Mouse (Mus musculus): ENCODE data around the gene Dqx1. TPM values are rescaled to one million over a fixed set of nuclear protein-coding genes. Genes with fewer than 3 reads are reported as not detected.

Gene Dqx1
- polyA plus RNA-seq, 1 experiment, result 0.84 TPM

DNA sequence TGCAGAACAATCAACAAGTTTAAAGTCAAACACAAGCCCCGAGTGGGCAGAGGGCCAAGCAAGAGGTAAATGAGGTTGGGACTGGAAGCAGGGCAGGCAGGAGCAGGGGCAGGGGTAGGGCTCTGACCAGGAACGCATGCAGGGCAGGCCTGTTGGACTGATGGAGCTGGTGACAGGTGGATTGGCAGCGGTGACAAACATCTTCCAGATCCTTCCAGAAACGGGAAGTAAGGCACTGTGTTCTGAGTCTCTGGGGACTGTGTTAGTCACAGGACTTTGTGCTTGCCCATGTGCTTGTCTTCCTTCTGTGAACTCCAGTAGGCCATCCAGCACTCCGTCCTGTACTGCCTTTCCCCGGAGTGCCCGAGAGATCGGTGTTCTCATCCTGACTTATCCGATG, 12.9 kb upstream of the Dqx1 start:
- no peak overlapping the region for H3K27ac ChIP-seq (ENCODE audit: insufficient read depth, low read length)
- TF ChIP-seq CTCF (IDR thresholded peaks at IDR 0.05; ENCODE audit: borderline replicate concordance, insufficient read depth, low read length), result no peak
- H3K4me3 ChIP-seq (ENCODE audit: insufficient read depth, low read length), result no peak overlapping the region
- no peaks in the 10 kb centered on the region; the same call in 1 of the 2 replicates for H3K4me1 ChIP-seq (ENCODE audit: control insufficient read depth, insufficient read depth, low read length)

DNA sequence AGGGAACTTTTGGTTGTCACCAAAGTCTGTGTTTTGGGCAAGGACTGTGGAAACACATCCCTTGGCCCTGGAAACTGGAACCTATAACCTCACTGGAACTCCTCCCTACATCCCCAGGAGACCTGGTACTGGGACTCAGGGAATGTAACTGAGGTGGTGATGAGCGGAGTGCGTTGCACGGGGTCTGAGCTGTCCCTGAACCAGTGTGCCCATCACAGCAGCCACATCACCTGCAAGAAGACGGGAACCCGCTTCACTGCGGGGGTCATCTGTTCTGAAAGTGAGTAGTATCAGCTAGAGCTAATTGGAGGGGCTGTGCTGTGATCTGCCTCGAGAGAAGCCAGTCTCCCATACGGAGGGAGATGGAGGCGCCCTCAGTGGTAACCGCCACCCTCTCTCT, 8.3 kb upstream of the Dqx1 start:
- no peak overlapping the region for H3K27ac ChIP-seq (ENCODE audit: insufficient read depth, low read length)
- no peaks in the 10 kb centered on the region for H3K4me1 ChIP-seq (ENCODE audit: control insufficient read depth, insufficient read depth, low read length)
- no peak overlapping the region for H3K4me3 ChIP-seq (ENCODE audit: insufficient read depth, low read length)
- no peak for TF ChIP-seq CTCF (IDR thresholded peaks at IDR 0.05; ENCODE audit: borderline replicate concordance, insufficient read depth, low read length)
- no peak for TF ChIP-seq POLR2A (IDR thresholded peaks at IDR 0.05; ENCODE audit: low read depth, low read length)

DNA sequence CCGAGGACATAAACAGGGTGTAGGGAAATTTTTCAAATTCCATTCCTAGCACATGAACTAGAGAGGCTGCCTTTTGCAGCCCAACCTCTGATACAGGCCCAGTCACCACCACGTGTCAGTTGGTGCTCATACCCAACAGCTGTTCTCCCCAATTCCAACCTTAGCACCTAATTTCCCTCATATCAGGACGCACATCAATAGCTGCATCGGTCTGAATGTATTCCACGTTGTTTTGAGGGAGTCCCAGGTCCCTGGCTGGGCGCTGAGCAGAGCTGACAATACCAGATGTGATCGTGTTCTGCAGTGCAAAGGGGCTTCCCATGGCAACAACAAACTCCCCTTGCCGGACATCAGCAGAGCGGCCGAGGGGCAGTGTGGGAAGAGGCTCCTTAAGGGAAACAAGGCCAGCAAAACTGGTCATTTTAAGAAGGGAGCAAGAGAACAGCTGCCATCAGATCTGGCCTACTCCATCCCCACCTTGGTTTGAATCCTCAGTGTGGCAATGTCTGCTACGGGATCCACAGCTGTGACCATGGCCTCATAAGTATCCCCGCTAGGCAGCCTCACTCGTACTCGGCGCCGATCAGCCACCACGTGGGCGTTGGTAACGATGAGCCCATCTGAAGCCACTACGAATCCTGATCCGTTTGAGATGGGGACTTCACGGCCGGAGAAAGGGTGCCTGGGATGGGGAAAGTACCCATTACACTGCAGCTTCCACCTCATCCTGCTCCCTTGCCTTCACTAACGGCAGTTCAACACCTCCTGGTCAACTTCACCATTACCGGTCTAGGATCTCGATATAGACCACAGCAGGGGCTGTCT, 4.3 kb upstream of the Dqx1 start:
- peaks cover 5% of the 10 kb centered on the region for H3K4me1 ChIP-seq (ENCODE audit: control insufficient read depth, insufficient read depth, low read length)
- H3K4me3 ChIP-seq (ENCODE audit: insufficient read depth, low read length), result peak overlapping the region; percentile 69
- TF ChIP-seq POLR2A (IDR thresholded peaks at IDR 0.05; ENCODE audit: low read depth, low read length), result peak; percentile 68
- no peak for TF ChIP-seq CTCF (IDR thresholded peaks at IDR 0.05; ENCODE audit: borderline replicate concordance, insufficient read depth, low read length)
- H3K27ac ChIP-seq (ENCODE audit: insufficient read depth, low read length), result peak overlapping the region; percentile 74

DNA sequence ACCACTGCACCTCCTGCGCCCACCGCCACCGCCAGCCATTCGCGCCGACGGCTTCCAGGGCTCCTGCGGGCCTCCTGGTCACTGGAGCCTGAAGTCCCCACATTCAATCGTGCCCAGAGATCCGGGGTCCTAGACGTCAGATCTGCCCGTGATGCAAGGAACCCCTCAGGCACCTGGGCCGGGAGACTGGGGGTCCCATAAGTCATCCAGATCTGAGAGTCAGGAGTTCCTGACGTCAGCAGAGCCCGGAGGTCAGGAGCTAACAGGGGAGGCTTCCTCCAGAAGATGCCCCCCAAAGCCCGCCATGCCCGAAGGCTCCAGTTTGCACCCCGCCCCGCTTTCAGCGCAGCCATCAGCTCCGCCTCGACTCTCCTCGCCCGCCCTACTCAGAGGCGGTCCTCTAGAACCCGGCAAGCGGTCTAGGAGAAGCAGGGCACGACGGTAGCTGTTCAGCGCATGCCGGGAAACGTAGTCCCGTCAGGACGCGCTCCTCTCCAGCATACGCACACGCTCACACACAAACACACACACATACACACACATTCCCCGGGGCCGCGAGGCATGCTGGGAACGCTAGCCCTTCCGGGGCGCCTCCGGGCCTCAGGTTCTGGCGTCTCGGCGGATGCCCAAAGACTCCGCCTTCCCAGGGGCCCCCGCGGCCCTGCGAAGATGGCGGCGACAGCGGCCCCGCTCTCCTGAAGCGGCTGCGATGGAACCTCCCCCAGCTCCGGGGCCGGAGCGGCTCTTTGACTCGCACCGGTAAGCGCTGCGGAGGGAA, 3.4 kb upstream of the Dqx1 start, which contains the start of gene Aup1:
Aup1 (plus strand) TSS at position 448 of the 778 bp plus-strand sequence.
- Histone ChIP-seq H3K27ac (ENCODE audit: insufficient read depth, low read length) (peak within 1 kb of the TSS; percentile 74), H3K4me3 (ENCODE audit: insufficient read depth, low read length) (peak within 1 kb of the TSS; percentile 69), H3K4me1 (ENCODE audit: control insufficient read depth, insufficient read depth, low read length) (peaks cover 5% of the 10 kb centered on the region)
- TF ChIP-seq CTCF (IDR thresholded peaks at IDR 0.05; ENCODE audit: borderline replicate concordance, insufficient read depth, low read length) (no peak), POLR2A (IDR thresholded peaks at IDR 0.05; ENCODE audit: low read depth, low read length) (peak; percentile 70)

DNA sequence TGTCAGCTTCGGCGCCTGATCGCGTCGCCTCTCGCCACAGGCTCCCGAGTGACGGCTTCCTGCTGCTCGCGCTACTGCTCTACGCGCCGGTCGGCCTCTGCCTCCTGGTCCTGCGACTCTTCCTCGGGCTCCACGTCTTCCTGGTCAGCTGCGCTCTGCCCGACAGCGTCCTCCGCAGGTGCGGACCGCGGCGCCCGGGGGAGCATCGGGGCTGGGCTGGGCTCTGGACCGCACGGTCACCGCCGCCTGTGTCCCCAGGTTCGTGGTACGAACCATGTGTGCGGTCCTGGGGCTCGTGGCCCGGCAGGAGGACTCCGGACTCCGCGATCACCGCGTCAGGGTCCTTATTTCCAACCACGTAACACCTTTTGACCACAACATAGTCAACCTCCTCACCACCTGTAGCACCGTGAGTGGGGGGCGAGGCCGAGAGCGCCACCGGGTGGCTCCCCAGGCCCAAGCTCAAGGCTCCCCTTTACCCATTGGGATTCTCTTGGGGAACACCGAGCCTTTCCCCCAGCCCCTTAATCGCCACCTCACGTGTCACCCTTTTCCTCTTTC, 2.7 kb upstream of the Dqx1 start, which contains the start of gene Htra2:
Htra2 (minus strand) TSS at position 403 of the 561 bp plus-strand sequence.
- Histone ChIP-seq H3K27ac (ENCODE audit: insufficient read depth, low read length) (peak within 1 kb of the TSS; percentile 74), H3K4me1 (ENCODE audit: control insufficient read depth, insufficient read depth, low read length) (peaks cover 5% of the 10 kb centered on the region), H3K4me3 (ENCODE audit: insufficient read depth, low read length) (peak within 1 kb of the TSS; percentile 69)
- TF ChIP-seq POLR2A (IDR thresholded peaks at IDR 0.05; ENCODE audit: low read depth, low read length) (no peak), CTCF (IDR thresholded peaks at IDR 0.05; ENCODE audit: borderline replicate concordance, insufficient read depth, low read length) (peak; percentile 53; the same call in 1 of the 2 replicates)

DNA sequence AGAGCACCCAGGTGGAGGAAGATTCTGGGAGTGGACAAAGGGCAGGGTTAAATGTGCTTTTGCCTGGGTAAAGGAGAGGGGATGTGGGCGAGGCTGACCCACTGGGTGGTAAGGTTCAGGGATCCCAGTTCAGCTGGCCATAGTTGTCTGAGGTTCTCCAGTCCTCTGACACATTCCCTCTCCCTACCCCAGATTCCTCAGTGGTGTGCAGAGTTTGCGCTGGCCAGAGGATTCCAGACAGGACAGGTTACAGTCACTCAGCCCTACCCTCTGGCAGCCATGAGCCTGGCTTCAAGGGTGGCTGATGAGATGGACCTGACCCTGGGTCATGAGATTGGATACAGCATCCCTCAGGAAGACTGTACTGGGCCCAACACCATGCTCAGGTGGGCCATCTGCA, 1.1 kb downstream of the Dqx1 start:
- no peak overlapping the region for H3K4me3 ChIP-seq (ENCODE audit: insufficient read depth, low read length)
- H3K27ac ChIP-seq (ENCODE audit: insufficient read depth, low read length), result no peak overlapping the region
- no peak for TF ChIP-seq CTCF (IDR thresholded peaks at IDR 0.05; ENCODE audit: borderline replicate concordance, insufficient read depth, low read length)
- TF ChIP-seq POLR2A (IDR thresholded peaks at IDR 0.05; ENCODE audit: low read depth, low read length), result no peak
- H3K4me1 ChIP-seq (ENCODE audit: control insufficient read depth, insufficient read depth, low read length), result peaks cover 5% of the 10 kb centered on the region

DNA sequence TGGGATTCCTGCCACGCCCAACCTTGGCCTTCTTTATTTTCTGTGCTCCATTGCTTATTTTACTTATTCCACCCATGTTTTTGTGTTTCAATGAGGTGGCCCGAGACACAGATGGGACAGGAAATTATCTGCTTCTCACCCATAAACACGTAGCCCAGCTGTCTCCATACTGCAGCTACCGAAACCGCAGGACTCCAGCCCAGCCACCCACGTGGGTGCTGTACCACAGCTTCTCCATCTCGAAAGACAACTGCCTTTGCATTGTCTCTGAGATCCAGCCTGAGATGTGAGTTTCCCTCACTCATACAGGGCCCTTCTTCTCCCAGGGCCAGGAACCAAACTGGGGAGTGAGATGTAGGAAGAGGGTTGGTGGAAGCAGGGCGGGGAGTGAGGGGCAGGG, 8.4 kb downstream of the Dqx1 start:
- Histone ChIP-seq H3K4me1 (ENCODE audit: control insufficient read depth, insufficient read depth, low read length) (no peaks in the 10 kb centered on the region), H3K4me3 (ENCODE audit: insufficient read depth, low read length) (no peak overlapping the region), H3K27ac (ENCODE audit: insufficient read depth, low read length) (no peak overlapping the region)
- TF ChIP-seq CTCF (IDR thresholded peaks at IDR 0.05; ENCODE audit: borderline replicate concordance, insufficient read depth, low read length) (no peak), POLR2A (IDR thresholded peaks at IDR 0.05; ENCODE audit: low read depth, low read length) (no peak)

DNA sequence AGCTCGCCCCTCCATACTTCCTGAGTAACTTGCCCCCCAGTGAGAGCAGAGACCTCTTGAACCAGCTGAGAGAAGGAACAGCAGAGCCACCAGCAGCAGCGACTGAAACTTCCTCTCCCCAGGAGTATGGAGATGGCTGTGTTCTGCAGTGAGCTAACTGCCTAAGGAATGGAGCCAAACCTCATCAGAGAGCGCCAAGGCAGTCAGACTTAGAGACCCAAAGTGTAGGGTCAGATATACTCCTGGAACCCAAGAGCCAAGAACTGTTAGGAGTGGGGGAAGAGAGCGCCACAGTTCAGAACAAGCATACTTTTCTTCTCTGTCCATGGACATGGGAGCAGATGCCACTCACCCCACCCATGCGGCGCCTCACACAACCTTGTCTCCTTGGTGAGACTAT, 8.8 kb downstream of the Dqx1 start:
- Histone ChIP-seq H3K27ac (ENCODE audit: insufficient read depth, low read length) (no peak overlapping the region), H3K4me3 (ENCODE audit: insufficient read depth, low read length) (no peak overlapping the region), H3K4me1 (ENCODE audit: control insufficient read depth, insufficient read depth, low read length) (no peaks in the 10 kb centered on the region)
- TF ChIP-seq POLR2A (IDR thresholded peaks at IDR 0.05; ENCODE audit: low read depth, low read length) (no peak), CTCF (IDR thresholded peaks at IDR 0.05; ENCODE audit: borderline replicate concordance, insufficient read depth, low read length) (no peak)

DNA sequence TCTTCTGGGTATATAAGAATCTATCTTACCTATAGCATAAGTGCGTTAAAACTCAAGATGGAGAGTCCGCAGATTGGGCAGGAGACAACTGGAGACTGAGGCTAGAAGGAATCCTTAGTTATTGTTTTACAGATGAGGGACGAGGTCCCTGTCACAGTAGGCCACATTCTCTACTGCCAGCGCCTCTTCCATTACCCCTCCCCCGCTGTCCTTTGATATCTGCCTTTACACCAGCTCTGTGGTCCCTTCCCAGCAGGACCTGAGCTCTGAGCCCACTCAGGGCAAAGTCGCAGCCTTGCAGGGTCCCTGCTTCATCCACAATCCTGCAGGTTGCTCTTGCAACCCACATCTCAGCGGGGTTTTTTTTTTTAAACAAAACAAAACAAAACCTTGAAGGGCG, 10.6 kb downstream of the Dqx1 start:
- TF ChIP-seq POLR2A (IDR thresholded peaks at IDR 0.05; ENCODE audit: low read depth, low read length) (no peak), CTCF (IDR thresholded peaks at IDR 0.05; ENCODE audit: borderline replicate concordance, insufficient read depth, low read length) (no peak)
- Histone ChIP-seq H3K4me3 (ENCODE audit: insufficient read depth, low read length) (no peak overlapping the region), H3K4me1 (ENCODE audit: control insufficient read depth, insufficient read depth, low read length) (no peaks in the 10 kb centered on the region), H3K27ac (ENCODE audit: insufficient read depth, low read length) (no peak overlapping the region)
